Mouse (Mus musculus): ENCODE results near the gene Gucy1b2. TPM values are rescaled to one million over a fixed set of nuclear protein-coding genes. Genes with fewer than 3 reads are reported as not detected.

The Gucy1b2 gene
- polyA plus RNA-seq, 1 experiment: 0.32 TPM

GRCm38 (mm10) chr14:62446385-62447213, 9.5 kb downstream of the Gucy1b2 start:
- DNase-seq (ENCODE audit: extremely low spot score in 1 of 2, low spot score in 1 of 2): no peak

- no peak for DNase-seq (ENCODE audit: extremely low spot score in 1 of 2, low spot score in 1 of 2)
These were observed 12.2 kb downstream of the Gucy1b2 start for GRCm38 (mm10) chr14:62443840-62444430.

DNA sequence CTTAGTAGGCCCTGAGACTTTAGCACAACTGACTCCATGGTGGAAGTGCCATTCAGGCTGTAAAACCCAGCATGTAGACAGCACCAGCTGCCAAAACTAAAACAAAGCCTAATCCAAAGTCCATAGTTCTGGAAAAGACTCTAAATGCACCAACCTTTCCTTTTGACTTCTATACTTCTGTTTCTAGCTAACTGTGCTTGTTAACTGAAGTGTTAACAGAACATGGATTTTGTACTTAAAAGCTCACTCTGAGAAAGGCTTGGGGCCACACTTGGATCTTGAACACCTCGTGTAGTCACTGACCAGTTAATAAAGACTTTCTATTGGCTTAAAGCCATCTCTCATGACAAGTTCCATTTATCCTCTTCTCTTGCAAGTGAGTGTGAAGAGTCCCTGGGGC, 13.1 kb downstream of the Gucy1b2 start:
- DNase-seq (ENCODE audit: extremely low spot score in 1 of 2, low spot score in 1 of 2): no peak

- DNase-seq (ENCODE audit: extremely low spot score in 1 of 2, low spot score in 1 of 2): no peak
These were observed 16.1 kb downstream of the Gucy1b2 start for GRCm38 (mm10) chr14:62440036-62440435.

GRCm38 (mm10) chr14:62438236-62438635, 17.9 kb downstream of the Gucy1b2 start:
- DNase-seq (ENCODE audit: extremely low spot score in 1 of 2, low spot score in 1 of 2): no peak

- DNase-seq (ENCODE audit: extremely low spot score in 1 of 2, low spot score in 1 of 2): no peak
These were observed 18.3 kb downstream of the Gucy1b2 start for GRCm38 (mm10) chr14:62437806-62438205.

GRCm38 (mm10) chr14:62425277-62425691, 30.8 kb downstream of the Gucy1b2 start:
- DNase-seq (ENCODE audit: extremely low spot score in 1 of 2, low spot score in 1 of 2): no peak

GRCm38 (mm10) chr14:62422265-62422664, 33.8 kb downstream of the Gucy1b2 start:
- DNase-seq (ENCODE audit: extremely low spot score in 1 of 2, low spot score in 1 of 2): no peak

- DNase-seq (ENCODE audit: extremely low spot score in 1 of 2, low spot score in 1 of 2): peak; percentile 19 to 51
These were observed 38.6 kb downstream of the Gucy1b2 start for GRCm38 (mm10) chr14:62417501-62417900.

DNA sequence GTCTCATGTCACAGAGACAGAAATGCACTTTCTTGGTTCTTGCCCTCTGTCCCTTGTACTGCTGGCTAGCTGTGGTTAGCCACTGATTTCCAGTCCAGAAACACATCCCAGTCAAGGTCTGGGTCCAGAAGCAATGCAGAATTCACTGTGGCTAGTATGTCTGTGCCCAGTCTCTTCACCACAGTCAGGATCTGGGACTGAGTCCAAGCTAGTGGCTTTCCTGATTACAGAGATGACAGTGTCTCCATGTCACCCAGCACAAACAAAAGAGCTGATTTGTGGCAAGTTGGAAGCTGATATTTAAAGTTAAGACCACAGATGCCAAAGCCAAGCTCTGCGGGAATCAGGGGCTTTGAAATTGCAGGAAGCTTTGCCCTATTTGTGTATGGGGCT, 39.4 kb downstream of the Gucy1b2 start:
- DNase-seq (ENCODE audit: extremely low spot score in 1 of 2, low spot score in 1 of 2): peak; percentile 20 to 53

DNA sequence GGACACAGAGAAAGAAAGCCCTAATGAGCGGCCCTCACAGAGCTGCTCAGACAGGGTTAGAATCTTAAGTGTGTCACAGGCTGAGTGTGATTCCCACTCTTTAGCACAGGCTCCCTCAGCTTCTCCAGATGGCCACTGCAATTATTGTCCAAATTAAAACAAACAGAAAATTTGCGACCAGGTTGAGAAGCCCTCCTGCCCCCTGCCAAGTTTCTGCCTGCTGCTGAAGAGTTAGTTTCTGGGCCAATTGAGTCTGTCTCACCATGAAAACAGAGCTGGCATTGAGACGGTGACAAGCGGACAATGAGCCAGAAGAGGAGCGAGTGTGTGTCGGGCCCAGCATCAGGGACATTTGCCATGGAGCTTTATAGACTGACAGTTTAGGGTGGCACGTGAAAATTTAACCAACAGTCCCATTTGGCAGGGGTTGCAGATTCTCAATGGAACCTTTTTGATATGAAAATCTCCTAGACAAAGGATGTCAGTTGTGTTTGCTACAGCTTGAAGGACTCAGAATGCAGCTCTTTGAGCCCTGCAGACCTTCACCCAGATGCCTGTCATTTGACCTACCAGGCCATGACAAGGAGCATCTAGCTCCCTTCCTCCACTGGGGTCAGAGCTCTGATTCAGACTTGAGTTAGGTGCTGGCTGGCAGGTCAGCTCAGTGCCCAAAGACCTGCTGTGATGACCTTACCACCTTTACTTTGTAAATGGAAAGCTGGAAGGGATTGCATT, 39.9 kb downstream of the Gucy1b2 start:
- peak in 1 of 2 experiments; percentile 40 for DNase-seq (ENCODE audit: extremely low spot score in 1 of 2, low spot score in 1 of 2)

GRCm38 (mm10) chr14:62395346-62395745, 60.7 kb downstream of the Gucy1b2 start:
- DNase-seq (ENCODE audit: extremely low spot score in 1 of 2, low spot score in 1 of 2): no peak

- no peak for DNase-seq (ENCODE audit: extremely low spot score in 1 of 2, low spot score in 1 of 2)
These were observed 63.3 kb downstream of the Gucy1b2 start for GRCm38 (mm10) chr14:62392754-62393153.

DNA sequence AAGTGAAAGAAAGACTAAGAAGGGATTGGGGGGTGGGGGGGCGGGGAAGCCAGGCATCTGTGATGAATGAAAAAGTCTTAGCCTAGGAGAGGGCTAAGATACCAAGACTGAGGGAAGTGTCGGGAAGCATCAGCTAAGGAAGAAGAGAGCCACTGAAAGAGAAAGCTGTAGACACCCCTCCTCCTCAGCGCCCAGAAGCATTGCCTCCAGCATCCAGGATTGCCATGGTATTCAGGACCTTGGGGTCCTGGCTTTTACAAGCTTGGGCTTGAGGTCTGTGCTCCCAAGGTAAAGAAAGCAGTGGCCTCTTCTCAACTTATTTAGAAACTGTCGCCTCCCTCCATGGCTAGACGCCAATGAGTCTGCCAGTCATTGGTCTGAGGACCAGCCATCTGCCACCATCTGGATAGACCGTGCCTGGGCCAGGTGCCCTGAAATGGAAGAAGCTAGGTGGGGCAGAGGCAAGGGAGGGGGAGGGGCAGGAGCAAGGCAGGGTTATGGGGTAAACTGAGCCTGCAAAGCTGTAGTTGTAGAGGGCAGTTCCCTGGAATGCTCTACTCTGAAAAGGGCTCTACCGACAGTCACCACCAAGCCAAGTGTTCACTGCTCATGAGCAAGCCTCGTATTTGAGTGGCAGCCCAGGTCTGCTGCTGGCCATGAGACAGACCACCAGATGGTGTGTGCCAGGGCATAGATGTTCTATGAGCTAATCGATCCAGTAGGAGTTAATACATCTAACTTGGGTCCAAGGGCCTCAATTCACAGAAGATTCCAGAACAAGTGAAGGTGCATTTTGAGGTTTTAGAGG, 66.2 kb downstream of the Gucy1b2 start:
- peak in 1 of 2 experiments; percentile 43 for DNase-seq (ENCODE audit: extremely low spot score in 1 of 2, low spot score in 1 of 2)

- DNase-seq (ENCODE audit: extremely low spot score in 1 of 2, low spot score in 1 of 2): peak; percentile 73 to 78
These were observed 66.9 kb downstream of the Gucy1b2 start for GRCm38 (mm10) chr14:62389064-62389728.

- no peak for DNase-seq (ENCODE audit: extremely low spot score in 1 of 2, low spot score in 1 of 2)
These were observed 72.2 kb downstream of the Gucy1b2 start for GRCm38 (mm10) chr14:62383786-62384299.

GRCm38 (mm10) chr14:62383109-62383508, 73.0 kb downstream of the Gucy1b2 start:
- DNase-seq (ENCODE audit: extremely low spot score in 1 of 2, low spot score in 1 of 2): no peak

- DNase-seq (ENCODE audit: extremely low spot score in 1 of 2, low spot score in 1 of 2): no peak
These were observed 75.5 kb downstream of the Gucy1b2 start for GRCm38 (mm10) chr14:62380606-62381005.

DNA sequence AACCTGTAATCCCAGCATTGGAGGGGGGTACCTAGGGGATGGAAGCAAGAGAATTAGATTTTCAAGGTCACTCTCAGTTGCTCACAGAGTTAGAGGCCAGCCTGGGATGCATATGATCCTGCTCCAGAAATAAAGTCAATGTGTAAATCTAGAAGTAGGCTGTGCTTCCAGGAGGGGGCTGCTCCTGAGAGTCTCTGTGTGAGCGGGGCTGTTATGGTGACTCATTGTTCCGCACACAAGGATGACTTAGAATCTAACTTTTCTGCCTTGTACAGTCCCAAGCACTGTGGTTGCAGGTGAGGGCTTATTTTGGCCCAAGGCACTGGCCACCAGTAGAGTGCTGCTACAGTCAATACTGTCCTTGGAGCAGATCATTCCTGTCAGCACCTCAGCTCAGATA, 76.7 kb downstream of the Gucy1b2 start:
- peak in 1 of 2 experiments; percentile 8 for DNase-seq (ENCODE audit: extremely low spot score in 1 of 2, low spot score in 1 of 2)

DNA sequence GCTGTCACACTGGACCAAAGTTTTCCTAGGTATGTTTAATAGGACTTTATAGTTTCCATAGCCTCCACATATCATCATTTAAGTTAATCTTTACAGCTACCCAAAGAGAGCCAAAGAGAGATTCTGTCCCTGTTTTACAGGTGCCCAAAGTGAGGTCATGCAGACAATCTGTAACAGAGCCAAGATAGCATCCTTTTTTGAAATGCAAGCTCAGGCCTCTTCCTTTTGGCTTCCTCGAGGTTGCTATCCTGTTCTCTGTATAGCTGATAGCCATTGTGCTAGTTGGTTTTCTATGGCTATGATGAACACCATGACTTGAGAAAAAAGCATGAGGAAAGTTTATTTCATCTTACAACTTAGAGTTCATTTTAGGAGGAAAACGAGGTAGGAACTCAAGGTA, 80.0 kb downstream of the Gucy1b2 start:
- DNase-seq (ENCODE audit: extremely low spot score in 1 of 2, low spot score in 1 of 2): no peak
